Mouse (Mus musculus) heart, embryonic 15.5 days (tissue): Measurements from ENCODE around the gene Hpd. TPM values are rescaled to one million over a fixed set of nuclear protein-coding genes. Genes with fewer than 3 reads are reported as not detected.
"Not testable (repeated sequence)": the region's sequence is repeated elsewhere in the genome, so short reads cannot be mapped to it uniquely, and the experiment has no call there.

Experiments
- ATAC-seq: fragments of 200-750 bp; cut with Nextera tagmentation; replicated peaks from 2 replicates; pipeline ENCODE4 v1.8.0; 2017; ENCODE audit warnings: low read depth, moderate TSS enrichment; ENCODE audit not compliant: insufficient number of reproducible peaks, insufficient read depth, low FRiP score
- H3K27ac ChIP-seq: fragments of 300-500 bp; sonication (generic); 2 replicates; pipeline ENCODE4 v1.5.1; 2015; ENCODE audit warnings: mild to moderate bottlenecking, inconsistent platforms
- H3K27me3 ChIP-seq: fragments of 300-500 bp; sonication (generic); 2 replicates; pipeline ENCODE4 v1.6.1; 2015; ENCODE audit warnings: inconsistent platforms
- H3K36me3 ChIP-seq: fragments of 300-500 bp; sonication (generic); 2 replicates; pipeline ENCODE4 v1.6.1; 2015; ENCODE audit warnings: mild to moderate bottlenecking, inconsistent platforms
- H3K4me1 ChIP-seq: fragments of 300-500 bp; sonication (generic); replicated peaks from 2 replicates; pipeline ENCODE4 v1.6.1; 2015; ENCODE audit warnings: inconsistent platforms
- H3K4me2 ChIP-seq: fragments of 300-500 bp; sonication (generic); 2 replicates; pipeline ENCODE4 v1.6.1; 2015; ENCODE audit warnings: inconsistent platforms, mild to moderate bottlenecking, moderate library complexity
- H3K4me3 ChIP-seq: fragments of 300-500 bp; sonication (generic); 2 replicates; pipeline ENCODE4 v1.5.1; 2015; ENCODE audit warnings: mild to moderate bottlenecking, inconsistent platforms
- H3K9ac ChIP-seq: fragments of 300-500 bp; sonication (generic); 2 replicates; pipeline ENCODE4 v1.6.1; 2015; ENCODE audit warnings: mild to moderate bottlenecking, inconsistent platforms
- H3K9me3 ChIP-seq: fragments of 300-500 bp; sonication (generic); replicated peaks from 2 replicates; pipeline ENCODE4 v1.6.1; 2016; ENCODE audit warnings: inconsistent platforms
- WGBS: fragments of 180-500 bp; shearing (Covaris S2); methylation state at CpG from one replicate; pipeline ENCODE4 v1.1.7; 2015; ENCODE audit warnings: mixed read lengths; 5-methylcytosine and 5-hydroxymethylcytosine counted together
- polyA plus RNA-seq: library from polyadenylated mRNA; unstranded; fragments of >200 nt; fragmentation: Nextera tagmentation; extraction: Ambion mirVana; gene quantifications from 2 replicates; pipeline ENCODE4 v1.2.1, GENCODE M21; 2015

Gene Hpd
- 0.37 TPM in 1 of 2 replicates, not detected in the other for polyA plus RNA-seq

DNA sequence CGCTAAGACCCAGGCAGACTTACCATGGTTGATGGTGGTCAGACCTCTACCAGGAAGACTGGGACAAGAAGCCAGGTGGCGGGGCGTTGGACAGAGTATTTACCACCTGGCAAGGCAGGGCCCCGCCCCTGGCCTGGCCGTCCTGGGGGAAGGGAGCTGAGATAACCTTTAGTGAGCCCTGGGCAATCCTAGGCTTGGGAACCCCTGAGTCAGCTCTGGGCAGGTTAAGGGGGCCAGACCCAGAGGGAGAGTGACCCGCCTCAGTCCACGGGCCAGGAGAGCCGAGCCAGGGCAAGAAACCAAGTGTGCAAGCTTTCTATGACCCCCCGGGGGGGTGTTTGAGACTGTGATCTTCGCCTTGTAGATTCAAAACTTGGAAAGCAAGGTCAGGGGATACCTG lies at the start of gene Hpd:
TSS of gene Hpd (minus strand) at position 77 of the 400 bp plus-strand sequence.
- Histone ChIP-seq H3K27ac (no peak within 1 kb of the TSS), H3K27me3 (no peaks in the 10 kb centered on the region), H3K36me3 (no peaks in the 10 kb centered on the region), H3K9me3 (no peaks in the 10 kb centered on the region), H3K9ac (no peak within 1 kb of the TSS), H3K4me1 (peaks cover 7% of the 10 kb centered on the region), H3K4me3 (no peak within 1 kb of the TSS), H3K4me2 (no peak within 1 kb of the TSS)
- WGBS = 79% methylated on average over 10 of the region's 10 CpGs
- ATAC-seq = no peak

- no peak overlapping the region for H3K9ac ChIP-seq
- no peaks in the 10 kb centered on the region for H3K36me3 ChIP-seq
- H3K4me2 ChIP-seq = no peak overlapping the region
- 85% methylated on average over 2 of the region's 2 CpGs for WGBS
- H3K27me3 ChIP-seq = no peaks in the 10 kb centered on the region
- no peak for ATAC-seq
- H3K27ac ChIP-seq = no peak overlapping the region
- no peaks in the 10 kb centered on the region for H3K9me3 ChIP-seq
- no peak overlapping the region for H3K4me3 ChIP-seq
- peaks cover 22% of the 10 kb centered on the region for H3K4me1 ChIP-seq
Measured at GRCm38 (mm10) chr5:123232180-123232579, 49.7 kb upstream of the Hpd start.

DNA sequence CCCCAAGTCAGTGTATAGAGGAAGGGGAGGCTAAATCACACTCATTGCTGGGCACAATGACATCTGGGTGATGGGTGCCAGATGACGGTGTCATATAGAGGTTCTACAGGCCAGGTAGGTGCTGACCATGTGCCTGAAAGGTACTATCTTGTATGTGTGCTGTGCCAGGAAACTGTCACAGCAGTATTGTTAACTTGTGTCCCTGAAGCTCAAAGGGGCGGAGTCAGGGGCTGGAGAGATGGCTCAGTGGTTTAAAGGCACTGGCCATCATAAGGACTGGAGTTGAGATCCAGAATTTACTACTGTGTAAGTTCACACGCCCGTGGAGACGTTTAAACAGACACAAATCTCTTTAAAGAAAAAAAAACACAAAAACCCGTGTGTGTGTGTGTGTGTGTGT lies 46.8 kb upstream of the Hpd start:
- H3K4me3 ChIP-seq = peak overlapping the region; percentile 91; the same call in 1 of the 2 replicates
- no peaks in the 10 kb centered on the region for H3K9me3 ChIP-seq
- 83% methylated on average over 6 of the region's 6 CpGs for WGBS
- H3K27me3 ChIP-seq = no peaks in the 10 kb centered on the region
- H3K36me3 ChIP-seq = no peaks in the 10 kb centered on the region
- no peak overlapping the region for H3K27ac ChIP-seq
- no peak for ATAC-seq
- peak overlapping the region; percentile 70 for H3K4me2 ChIP-seq
- peaks cover 17% of the 10 kb centered on the region for H3K4me1 ChIP-seq
- no peak overlapping the region; the same call in 1 of the 2 replicates for H3K9ac ChIP-seq

DNA sequence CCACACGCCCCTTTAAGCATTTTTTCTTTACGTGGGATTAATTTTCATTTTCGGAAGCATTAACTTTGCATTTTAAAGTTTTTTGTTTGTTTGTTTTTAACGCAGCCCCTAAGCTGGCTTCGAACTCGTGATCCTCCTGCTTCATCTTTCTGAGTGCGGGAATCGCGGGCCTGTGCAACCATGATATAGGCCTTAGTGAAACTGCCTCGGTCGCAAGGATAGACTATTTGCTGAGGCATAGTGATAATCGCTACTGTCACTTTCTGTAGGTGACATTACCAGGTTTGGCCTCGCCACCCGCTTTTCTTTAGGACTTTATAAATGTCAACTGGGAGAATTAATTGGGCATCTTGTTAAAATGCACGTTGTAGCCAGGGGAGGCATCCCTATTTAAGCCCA lies 46.0 kb upstream of the Hpd start:
- peak overlapping the region; percentile 90 for H3K9ac ChIP-seq
- H3K9me3 ChIP-seq = no peaks in the 10 kb centered on the region
- H3K4me2 ChIP-seq = peak overlapping the region; percentile 70
- WGBS = 8% methylated on average over 15 of the region's 15 CpGs
- no peaks in the 10 kb centered on the region for H3K27me3 ChIP-seq
- H3K4me1 ChIP-seq = peaks cover 15% of the 10 kb centered on the region
- peak overlapping the region; percentile 20; the same call in 1 of the 2 replicates for H3K27ac ChIP-seq
- no peak for ATAC-seq
- peak overlapping the region; percentile 91 for H3K4me3 ChIP-seq
- no peaks in the 10 kb centered on the region for H3K36me3 ChIP-seq

- peak; percentile 82 for ATAC-seq
- Histone ChIP-seq H3K36me3 (no peaks in the 10 kb centered on the region), H3K9ac (peak overlapping the region; percentile 90), H3K4me2 (peak overlapping the region; percentile 70), H3K27me3 (no peaks in the 10 kb centered on the region), H3K9me3 (no peaks in the 10 kb centered on the region), H3K4me3 (peak overlapping the region; percentile 91), H3K4me1 (peaks cover 10% of the 10 kb centered on the region), H3K27ac (peak overlapping the region; percentile 20; the same call in 1 of the 2 replicates)
- 1% methylated on average over 42 of the region's 42 CpGs for WGBS
Measured at GRCm38 (mm10) chr5:123227762-123228523, 45.4 kb upstream of the Hpd start.

DNA sequence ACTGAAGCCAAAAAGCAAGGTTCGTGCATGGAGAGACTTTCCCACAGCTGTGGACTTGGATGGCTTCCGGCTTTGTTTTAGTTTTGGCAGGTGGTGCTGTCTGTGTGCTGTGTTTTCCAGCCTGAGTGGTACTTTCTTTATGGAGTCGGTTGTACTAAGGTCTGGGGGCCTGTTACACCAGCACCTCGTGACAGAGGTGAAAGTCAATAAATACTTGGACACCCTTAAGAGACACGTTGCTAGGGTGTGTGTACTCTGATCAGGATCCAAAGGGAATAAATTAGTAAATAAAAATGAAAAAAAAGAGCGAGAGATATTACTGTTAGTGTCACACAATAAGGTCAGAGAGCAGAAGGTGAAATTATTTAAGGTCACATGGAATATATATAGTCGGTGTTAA lies 44.3 kb upstream of the Hpd start:
- Histone ChIP-seq H3K9me3 (no peaks in the 10 kb centered on the region), H3K4me2 (no peak overlapping the region), H3K36me3 (no peaks in the 10 kb centered on the region), H3K27me3 (no peaks in the 10 kb centered on the region), H3K9ac (no peak overlapping the region), H3K4me3 (no peak overlapping the region), H3K27ac (no peak overlapping the region), H3K4me1 (peaks cover 10% of the 10 kb centered on the region)
- ATAC-seq = no peak
- WGBS = 83% methylated on average over 7 of the region's 7 CpGs

GRCm38 (mm10) chr5:123223861-123224260 lies 41.3 kb upstream of the Hpd start:
- not testable (repeated sequence) for H3K36me3 ChIP-seq, H3K9ac ChIP-seq, H3K9me3 ChIP-seq, H3K27me3 ChIP-seq, H3K27ac ChIP-seq, H3K4me2 ChIP-seq, ATAC-seq, H3K4me1 ChIP-seq, H3K4me3 ChIP-seq
- 57% methylated on average over 6 of the region's 6 CpGs for WGBS

DNA sequence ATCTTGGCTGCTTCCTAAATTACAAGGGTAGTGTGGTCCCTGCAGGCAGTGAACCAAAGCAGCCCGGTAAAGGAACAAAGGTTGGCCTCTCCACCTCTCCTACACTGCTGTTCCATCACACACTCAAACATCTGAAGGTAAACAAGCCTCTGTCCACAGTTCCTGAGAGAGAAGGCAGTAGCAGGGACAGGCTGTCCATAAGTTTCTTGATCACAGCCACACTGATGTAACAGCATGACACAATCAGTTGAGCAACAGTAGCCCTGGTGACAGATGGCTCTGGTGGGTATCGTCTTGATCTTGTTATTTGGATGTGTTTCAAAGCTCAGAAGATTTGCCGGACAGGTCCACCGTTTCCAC lies 40.5 kb upstream of the Hpd start:
- no peaks in the 10 kb centered on the region for H3K9me3 ChIP-seq
- 51% methylated on average over 4 of the region's 4 CpGs for WGBS
- H3K27me3 ChIP-seq = no peaks in the 10 kb centered on the region
- no peak overlapping the region for H3K9ac ChIP-seq
- no peak for ATAC-seq
- no peak overlapping the region for H3K4me3 ChIP-seq
- H3K4me2 ChIP-seq = no peak overlapping the region
- no peaks in the 10 kb centered on the region for H3K4me1 ChIP-seq
- no peak overlapping the region for H3K27ac ChIP-seq
- H3K36me3 ChIP-seq = no peaks in the 10 kb centered on the region

DNA sequence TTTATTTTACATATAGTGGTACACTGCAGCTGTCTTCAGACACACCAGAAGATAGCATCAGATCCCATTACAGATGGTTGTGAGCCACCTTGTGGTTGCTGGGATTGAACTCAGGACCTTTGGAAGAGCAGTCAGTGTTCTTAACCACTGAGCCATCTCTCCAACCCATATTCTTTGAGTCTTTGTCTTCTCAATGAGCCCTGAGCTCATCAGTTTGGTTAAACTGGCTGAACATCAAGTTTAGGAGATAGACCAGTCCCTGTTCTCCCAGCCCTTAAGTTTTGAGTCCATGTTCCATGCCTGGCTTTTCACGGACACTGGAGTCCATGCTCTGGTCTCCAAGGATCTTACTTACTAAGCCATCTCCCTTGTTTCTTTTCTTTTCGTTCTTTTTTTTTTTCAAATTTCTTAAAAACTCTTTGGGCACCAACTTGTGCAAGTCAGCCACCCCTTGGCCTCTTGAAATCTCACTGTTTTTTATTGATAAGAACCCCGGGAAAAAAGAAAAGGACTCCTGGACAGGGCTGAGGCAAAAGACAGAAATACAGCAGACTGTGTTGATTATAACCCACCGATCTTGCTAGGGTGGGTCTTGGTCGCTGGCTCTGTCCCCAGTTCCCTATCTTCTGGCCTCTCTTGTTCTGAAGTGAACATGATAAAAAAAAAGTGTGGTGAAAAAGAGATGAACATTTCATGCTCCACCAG lies 40.0 kb upstream of the Hpd start:
- H3K9me3 ChIP-seq, H3K27ac ChIP-seq, H3K4me2 ChIP-seq, H3K4me3 ChIP-seq, ATAC-seq, H3K27me3 ChIP-seq, H3K9ac ChIP-seq, H3K36me3 ChIP-seq, H3K4me1 ChIP-seq: not testable (repeated sequence)
- WGBS = 58% methylated on average over 4 of the region's 5 CpGs

- WGBS = 82% methylated on average over 7 of the region's 7 CpGs
- H3K4me2 ChIP-seq, H3K9me3 ChIP-seq, H3K27ac ChIP-seq, H3K9ac ChIP-seq, H3K4me1 ChIP-seq, H3K27me3 ChIP-seq, H3K4me3 ChIP-seq, ATAC-seq, H3K36me3 ChIP-seq: not testable (repeated sequence)
Measured at GRCm38 (mm10) chr5:123203591-123203990, 21.1 kb upstream of the Hpd start.

DNA sequence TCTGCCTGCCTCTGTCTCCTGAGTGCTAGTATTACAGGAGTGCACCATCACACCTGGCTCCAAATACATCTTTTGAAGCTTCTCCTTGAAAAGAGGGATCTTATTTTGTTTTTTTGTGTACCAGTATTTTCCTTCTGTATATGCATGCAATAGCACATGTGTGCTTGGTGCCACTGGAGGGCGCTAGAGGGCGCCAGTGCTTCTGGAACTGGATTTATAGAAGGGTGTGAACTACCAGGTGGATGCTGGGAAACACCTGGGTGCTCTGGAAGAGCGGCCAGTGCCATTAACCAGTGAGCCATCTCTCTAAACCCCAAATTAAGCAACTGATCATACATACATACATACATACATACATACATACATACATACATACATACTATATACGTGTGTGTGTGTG lies 20.2 kb upstream of the Hpd start:
- H3K36me3 ChIP-seq = not testable (repeated sequence)

DNA sequence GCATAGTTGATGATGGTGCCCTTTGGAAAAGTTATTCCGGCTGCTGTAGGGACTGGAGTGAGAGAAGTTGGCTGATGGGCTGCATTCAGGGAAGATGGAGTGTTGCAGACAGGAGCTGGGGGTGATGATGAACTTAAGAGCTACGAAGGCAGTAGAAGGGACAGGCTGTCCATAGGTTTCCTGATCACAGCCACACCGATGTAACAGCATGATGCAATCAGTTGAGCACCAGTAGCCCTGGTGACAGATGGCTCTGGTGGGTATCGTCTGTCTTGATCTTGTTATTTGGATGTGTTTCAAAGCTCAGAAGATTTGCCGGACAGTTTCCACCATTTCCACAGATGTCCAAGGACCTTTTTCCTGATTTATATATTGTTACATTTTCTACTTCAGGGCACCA lies 19.5 kb upstream of the Hpd start:
- WGBS = 67% methylated on average over 5 of the region's 5 CpGs
- Histone ChIP-seq H3K27me3 (no peaks in the 10 kb centered on the region), H3K4me2 (no peak overlapping the region), H3K4me1 (no peaks in the 10 kb centered on the region), H3K9ac (no peak overlapping the region), H3K9me3 (no peaks in the 10 kb centered on the region), H3K27ac (no peak overlapping the region), H3K4me3 (no peak overlapping the region), H3K36me3 (no peaks in the 10 kb centered on the region)
- ATAC-seq = no peak

More for the DNA sequence above, 20.2 kb upstream of the Hpd start:
- H3K9me3 ChIP-seq, H3K27ac ChIP-seq, ATAC-seq, H3K4me3 ChIP-seq, H3K4me1 ChIP-seq, H3K9ac ChIP-seq, H3K27me3 ChIP-seq, H3K4me2 ChIP-seq: not testable (repeated sequence)
- WGBS = 43% methylated on average over 4 of the region's 4 CpGs
